Mouse (Mus musculus) lung, embryonic 16.5 days (tissue): Measurements from ENCODE around the gene Mxi1. TPM values are rescaled to one million over a fixed set of nuclear protein-coding genes. Genes with fewer than 3 reads are reported as not detected.

Source experiments
- ATAC-seq: fragments of 200-750 bp; cut with Nextera tagmentation; 2 replicates; pipeline ENCODE4 v1.8.0; 2017; ENCODE audit warnings: low read depth, mild to moderate bottlenecking, moderate library complexity
- H3K27ac ChIP-seq: fragments of 300-500 bp; sonication (generic); 2 replicates; pipeline ENCODE4 v1.5.1; 2014; ENCODE audit warnings: mild to moderate bottlenecking, control low read depth, low read length
- H3K27me3 ChIP-seq: fragments of 300-500 bp; sonication (generic); 2 replicates; pipeline ENCODE4 v1.6.1; 2014; ENCODE audit warnings: low read depth, low read length, mixed read lengths; ENCODE audit not compliant: control insufficient read depth, insufficient read depth
- H3K36me3 ChIP-seq: fragments of 300-500 bp; sonication (generic); 2 replicates; pipeline ENCODE4 v1.6.1; 2014; ENCODE audit warnings: low read length; ENCODE audit not compliant: control insufficient read depth, insufficient read depth
- H3K4me1 ChIP-seq: fragments of 300-500 bp; sonication (generic); replicated peaks from 2 replicates; pipeline ENCODE4 v1.6.1; 2014; ENCODE audit warnings: low read length, mixed read lengths; ENCODE audit not compliant: control insufficient read depth, insufficient read depth
- H3K4me2 ChIP-seq: fragments of 300-500 bp; sonication (generic); 2 replicates; pipeline ENCODE4 v1.6.1; 2014; ENCODE audit warnings: low read depth, low read length, control low read depth
- H3K4me3 ChIP-seq: fragments of 300-500 bp; sonication (generic); 2 replicates; pipeline ENCODE4 v1.5.1; 2014; ENCODE audit warnings: mild to moderate bottlenecking, low read length, control low read depth
- H3K9ac ChIP-seq: fragments of 300-500 bp; sonication (generic); 2 replicates; pipeline ENCODE4 v1.6.1; 2014; ENCODE audit warnings: low read length, control low read depth
- H3K9me3 ChIP-seq: fragments of 300-500 bp; sonication (generic); 2 replicates; pipeline ENCODE4 v1.6.1; 2016; ENCODE audit warnings: low read length; ENCODE audit not compliant: control insufficient read depth
- WGBS: fragments of 180-500 bp; shearing (Covaris S2); extraction: QIAGEN DNeasy Blood & Tissue Kit; methylation state at CpG from one replicate; pipeline ENCODE4 v1.1.7; 2014; 5-methylcytosine and 5-hydroxymethylcytosine counted together
- polyA plus RNA-seq: library from polyadenylated mRNA; unstranded; fragments of >200 nt; fragmentation: Nextera tagmentation; extraction: Ambion mirVana; gene quantifications from 2 replicates; pipeline ENCODE4 v1.2.1, GENCODE M21; 2015

Mxi1 gene
- polyA plus RNA-seq, 1 experiment from 2014 or later: 22.6 TPM

DNA sequence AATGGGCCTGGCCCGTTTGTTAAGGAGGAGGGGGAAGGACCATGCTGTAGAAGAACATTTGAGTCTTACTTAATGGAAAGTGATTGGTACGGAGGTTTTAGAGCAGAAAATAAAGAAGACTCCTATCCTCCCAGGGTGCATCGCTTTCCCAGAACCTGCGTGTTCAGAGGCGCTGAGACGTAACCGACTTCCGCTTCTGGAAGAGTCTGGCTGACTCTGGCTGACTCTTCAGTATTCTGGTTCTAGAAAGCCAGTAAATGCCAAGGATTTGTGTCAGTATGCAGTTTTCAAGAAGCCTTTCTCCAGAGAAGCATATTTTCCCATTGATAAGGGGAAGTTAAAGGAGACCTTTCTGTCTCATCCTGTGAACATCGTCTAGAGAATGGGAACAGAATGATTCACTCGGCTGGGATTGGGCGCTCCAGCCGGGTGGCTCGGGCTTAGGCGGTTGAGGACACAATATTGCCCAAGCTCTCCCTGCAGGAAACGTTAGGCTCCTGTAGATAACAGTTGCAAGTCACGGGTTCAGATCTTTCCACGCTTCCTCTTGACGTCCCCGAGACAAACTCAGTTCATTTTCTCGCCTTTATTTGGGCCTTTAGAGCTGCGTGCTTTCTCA, 21.7 kb downstream of the Mxi1 start:
- WGBS: 90% methylated on average over 21 of the region's 21 CpGs
- H3K27me3 ChIP-seq: no peaks in the 10 kb centered on the region
- H3K4me2 ChIP-seq: no peak overlapping the region
- peaks cover 7% of the 10 kb centered on the region; the same call in 1 of the 2 replicates for H3K36me3 ChIP-seq
- peaks cover 5% of the 10 kb centered on the region; the same call in 1 of the 2 replicates for H3K4me1 ChIP-seq
- H3K9me3 ChIP-seq: no peaks in the 10 kb centered on the region
- no peak overlapping the region for H3K27ac ChIP-seq
- no peak overlapping the region for H3K9ac ChIP-seq
- ATAC-seq: no peak
- no peak overlapping the region for H3K4me3 ChIP-seq

GRCm38 (mm10) chr19:53333730-53334129, 23.4 kb downstream of the Mxi1 start:
- WGBS: 87% methylated on average over 6 of the region's 6 CpGs
- no peak for ATAC-seq
- H3K27me3 ChIP-seq: no peaks in the 10 kb centered on the region
- no peaks in the 10 kb centered on the region for H3K9me3 ChIP-seq
- H3K36me3 ChIP-seq: peaks cover 15% of the 10 kb centered on the region
- H3K4me3 ChIP-seq: no peak overlapping the region
- H3K4me2 ChIP-seq: no peak overlapping the region
- H3K9ac ChIP-seq: no peak overlapping the region
- H3K4me1 ChIP-seq: peaks cover 5% of the 10 kb centered on the region; the same call in 1 of the 2 replicates
- H3K27ac ChIP-seq: no peak overlapping the region

- ATAC-seq: no peak
- Histone ChIP-seq H3K27ac (no peak overlapping the region), H3K9me3 (no peaks in the 10 kb centered on the region), H3K9ac (no peak overlapping the region), H3K4me2 (no peak overlapping the region), H3K4me3 (no peak overlapping the region), H3K36me3 (peaks cover 15% of the 10 kb centered on the region), H3K27me3 (no peaks in the 10 kb centered on the region), H3K4me1 (peaks cover 5% of the 10 kb centered on the region; the same call in 1 of the 2 replicates)
- 81% methylated on average over 9 of the region's 9 CpGs for WGBS
Observed at GRCm38 (mm10) chr19:53335241-53335640, 24.9 kb downstream of the Mxi1 start.

- no peak overlapping the region for H3K9ac ChIP-seq
- H3K4me2 ChIP-seq: no peak overlapping the region
- WGBS: 17% methylated on average over 6 of the region's 6 CpGs
- H3K9me3 ChIP-seq: no peaks in the 10 kb centered on the region
- peaks cover 8% of the 10 kb centered on the region for H3K36me3 ChIP-seq
- no peaks in the 10 kb centered on the region for H3K4me1 ChIP-seq
- ATAC-seq: no peak
- no peak overlapping the region for H3K4me3 ChIP-seq
- H3K27me3 ChIP-seq: no peaks in the 10 kb centered on the region
- H3K27ac ChIP-seq: no peak overlapping the region
Observed at GRCm38 (mm10) chr19:53340423-53340822, 30.1 kb downstream of the Mxi1 start.

GRCm38 (mm10) chr19:53343174-53343881, 33.0 kb downstream of the Mxi1 start:
- Histone ChIP-seq H3K9me3 (no peaks in the 10 kb centered on the region), H3K4me1 (no peaks in the 10 kb centered on the region), H3K27ac (no peak overlapping the region), H3K4me3 (no peak overlapping the region), H3K9ac (no peak overlapping the region), H3K36me3 (no peaks in the 10 kb centered on the region), H3K4me2 (no peak overlapping the region), H3K27me3 (no peaks in the 10 kb centered on the region)
- no peak for ATAC-seq
- 89% methylated on average over 13 of the region's 13 CpGs for WGBS

DNA sequence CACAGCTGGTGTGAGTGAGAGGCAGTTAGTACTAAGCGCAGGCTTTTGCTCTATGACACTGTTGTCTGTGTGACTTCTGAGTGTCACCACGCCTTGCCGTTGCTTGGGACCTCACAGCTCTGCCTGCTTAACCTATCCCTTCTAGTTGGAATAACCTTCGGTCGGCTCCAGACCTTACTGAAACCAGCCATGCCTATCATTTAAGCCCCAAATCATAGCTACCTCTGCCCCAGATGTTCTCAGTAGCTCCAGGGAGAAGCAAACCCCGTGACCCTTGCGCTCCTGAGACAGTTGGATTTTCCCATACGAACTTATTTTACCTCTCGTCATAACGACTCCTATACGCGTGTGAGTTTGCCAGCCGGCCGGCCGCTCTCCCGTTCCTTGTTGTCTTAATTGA, 33.7 kb downstream of the Mxi1 start:
- WGBS: 81% methylated on average over 16 of the region's 16 CpGs
- Histone ChIP-seq H3K9ac (no peak overlapping the region), H3K4me2 (no peak overlapping the region), H3K27ac (no peak overlapping the region), H3K9me3 (no peaks in the 10 kb centered on the region), H3K4me3 (no peak overlapping the region), H3K36me3 (no peaks in the 10 kb centered on the region), H3K27me3 (no peaks in the 10 kb centered on the region), H3K4me1 (no peaks in the 10 kb centered on the region)
- no peak for ATAC-seq

- no peak overlapping the region for H3K4me2 ChIP-seq
- 71% methylated on average over 14 of the region's 14 CpGs for WGBS
Observed at GRCm38 (mm10) chr19:53345766-53346165, 35.4 kb downstream of the Mxi1 start.

DNA sequence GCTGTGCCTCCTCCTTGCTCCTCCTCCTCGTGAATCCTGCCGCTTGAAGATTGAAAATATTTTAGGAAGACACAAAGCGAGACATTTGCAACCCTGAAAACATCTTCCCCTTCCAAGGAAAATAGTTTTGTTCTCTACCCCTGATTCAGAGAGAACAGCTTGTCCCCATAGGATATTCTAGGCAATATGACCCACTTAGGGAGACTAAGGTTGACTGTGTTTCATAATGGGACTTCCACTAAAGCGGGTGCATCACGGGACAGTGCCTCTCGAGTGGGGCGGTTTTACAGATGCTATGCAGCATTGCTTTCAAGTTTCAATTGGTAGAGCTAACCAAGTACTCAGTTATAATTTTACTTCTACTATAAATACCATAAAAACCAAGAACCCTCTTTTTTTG, 43.5 kb downstream of the Mxi1 start:
- Histone ChIP-seq H3K9ac (no peak overlapping the region), H3K4me1 (no peaks in the 10 kb centered on the region), H3K36me3 (peaks cover 4% of the 10 kb centered on the region; the same call in 1 of the 2 replicates), H3K4me2 (no peak overlapping the region), H3K9me3 (no peaks in the 10 kb centered on the region), H3K27ac (no peak overlapping the region), H3K27me3 (no peaks in the 10 kb centered on the region), H3K4me3 (no peak overlapping the region)
- no peak for ATAC-seq
- WGBS: 91% methylated on average over 7 of the region's 7 CpGs

More at GRCm38 (mm10) chr19:53345766-53346165, 35.4 kb downstream of the Mxi1 start:
- no peak for ATAC-seq
- Histone ChIP-seq H3K9ac (no peak overlapping the region), H3K27me3 (no peaks in the 10 kb centered on the region), H3K4me3 (no peak overlapping the region), H3K4me1 (no peaks in the 10 kb centered on the region), H3K36me3 (no peaks in the 10 kb centered on the region), H3K9me3 (no peaks in the 10 kb centered on the region), H3K27ac (no peak overlapping the region)

GRCm38 (mm10) chr19:53354271-53355000, 44.1 kb downstream of the Mxi1 start:
- whole genome bisulfite sequencing: 76% methylated on average over 7 of the region's 7 CpGs
- H3K9ac ChIP-seq: no peak overlapping the region
- H3K4me2 ChIP-seq: no peak overlapping the region
- ATAC-seq: no peak
- peaks cover 4% of the 10 kb centered on the region; the same call in 1 of the 2 replicates for H3K4me1 ChIP-seq
- H3K27me3 ChIP-seq: no peaks in the 10 kb centered on the region
- H3K9me3 ChIP-seq: no peaks in the 10 kb centered on the region
- peaks cover 4% of the 10 kb centered on the region; the same call in 1 of the 2 replicates for H3K36me3 ChIP-seq
- H3K4me3 ChIP-seq: no peak overlapping the region
- no peak overlapping the region for H3K27ac ChIP-seq
